Mouse (Mus musculus) c-Kit-negative CD71-positive TER-119-positive erythroid progenitor cells, embryonic 14.5 days (primary cell): ENCODE results near the gene Calm1.

Experiments used
- DNase-seq: peaks from one replicate; pipeline ENCODE4 v3.0.0-alpha.2; 2013; ENCODE audit warnings: low read depth, low spot score

The Calm1 gene

GRCm38 (mm10) chr12:100222322-100222993, 23.2 kb downstream of the Calm1 start:
- DNase-seq, result no peak

GRCm38 (mm10) chr12:100223531-100223930, 24.3 kb downstream of the Calm1 start:
- no peak for DNase-seq

- no peak for DNase-seq
These were observed 26.0 kb downstream of the Calm1 start for GRCm38 (mm10) chr12:100225196-100225595.

DNA sequence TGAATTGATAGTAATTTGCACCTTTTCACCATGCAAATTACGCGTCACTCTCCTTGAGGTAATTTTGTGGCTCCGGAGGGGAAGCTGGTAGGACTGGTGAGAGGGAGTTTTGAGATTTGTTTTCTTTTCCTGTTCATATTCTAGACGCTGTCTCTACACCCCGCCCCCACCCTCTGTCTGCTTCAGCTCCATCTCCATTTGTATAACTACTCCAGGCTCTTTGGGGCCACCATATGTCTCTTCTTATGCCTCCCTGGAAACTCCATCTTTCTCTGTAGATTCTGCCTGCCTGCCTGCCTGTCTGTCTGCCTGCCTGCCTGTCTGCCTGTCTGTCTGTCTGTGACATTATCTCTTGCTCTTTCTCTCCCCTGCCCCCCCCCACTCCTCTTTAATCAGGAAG, 26.8 kb downstream of the Calm1 start:
- no peak for DNase-seq

- no peak for DNase-seq
These were observed 27.4 kb downstream of the Calm1 start for GRCm38 (mm10) chr12:100226621-100227020.

DNA sequence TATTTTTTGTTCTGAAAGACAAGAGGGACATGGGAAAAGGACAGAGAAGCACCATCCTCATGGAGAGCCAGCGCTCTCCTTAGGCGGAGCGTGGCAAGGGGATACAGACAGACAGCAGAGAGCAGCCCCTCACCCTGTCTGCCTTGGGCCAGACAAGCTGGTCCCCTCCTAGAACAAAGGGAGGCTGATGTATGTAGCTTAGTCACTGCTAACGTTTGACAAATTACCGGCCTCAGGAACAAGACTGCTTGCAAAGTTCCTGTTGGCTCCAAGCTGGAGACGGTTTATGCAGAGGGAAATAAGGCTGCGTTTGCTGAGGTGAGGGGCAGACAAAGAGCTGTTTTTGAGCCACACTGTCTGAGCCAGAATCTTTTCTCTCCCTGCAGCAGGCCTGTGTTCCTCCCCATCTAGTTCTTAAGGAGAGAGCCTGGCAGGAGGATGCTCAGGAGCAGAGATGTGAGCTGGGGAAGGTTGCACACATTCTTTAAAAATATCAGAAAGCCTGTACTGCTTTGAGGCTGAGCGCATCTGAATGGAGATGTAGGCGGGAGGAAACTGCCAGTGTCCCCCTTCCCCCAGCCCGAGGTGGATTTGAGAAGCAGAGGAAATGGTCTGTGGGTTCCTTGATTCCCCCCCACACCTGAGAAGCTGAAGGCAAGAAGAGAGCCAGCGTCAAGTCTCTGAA, 28.9 kb downstream of the Calm1 start:
- no peak for DNase-seq

DNA sequence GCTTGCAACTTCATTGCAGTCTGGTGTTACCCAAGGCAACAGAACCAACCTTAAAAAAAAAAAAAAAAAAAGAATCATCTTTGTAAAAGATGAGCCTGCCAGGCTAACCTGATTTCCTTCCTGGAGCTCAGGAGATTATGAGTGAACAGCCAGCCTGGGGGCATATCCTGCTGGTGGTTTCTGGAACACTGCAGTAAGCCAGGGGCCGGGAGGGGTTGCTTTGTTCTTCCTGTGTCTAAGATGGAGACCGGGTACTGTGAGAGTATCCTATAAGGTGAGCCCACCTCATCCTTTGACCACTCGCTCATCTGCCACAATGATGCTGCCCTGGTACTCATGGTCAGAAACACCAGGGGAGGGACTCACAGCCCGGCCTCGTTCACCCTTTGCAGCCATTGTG, 35.0 kb downstream of the Calm1 start:
- no peak for DNase-seq

DNA sequence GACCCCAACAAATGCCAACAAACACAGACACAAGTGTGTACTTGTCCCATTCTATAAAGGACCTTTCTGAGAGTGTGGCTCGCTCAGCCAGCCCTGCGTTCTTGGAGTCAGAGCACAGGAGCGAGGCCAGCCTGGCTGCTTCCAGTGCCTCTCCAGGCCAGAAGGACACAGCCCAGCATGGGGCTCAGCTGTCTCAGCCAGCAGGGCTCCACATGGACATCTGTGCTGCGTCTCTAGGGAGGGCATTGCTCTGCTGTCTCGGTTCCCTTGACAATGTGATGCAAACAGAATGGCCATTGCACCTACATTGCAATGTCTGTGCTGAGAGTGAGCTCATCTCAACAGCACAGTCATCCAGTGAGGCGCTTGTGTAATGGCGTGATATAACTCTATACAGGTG, 35.7 kb downstream of the Calm1 start:
- no peak for DNase-seq

DNA sequence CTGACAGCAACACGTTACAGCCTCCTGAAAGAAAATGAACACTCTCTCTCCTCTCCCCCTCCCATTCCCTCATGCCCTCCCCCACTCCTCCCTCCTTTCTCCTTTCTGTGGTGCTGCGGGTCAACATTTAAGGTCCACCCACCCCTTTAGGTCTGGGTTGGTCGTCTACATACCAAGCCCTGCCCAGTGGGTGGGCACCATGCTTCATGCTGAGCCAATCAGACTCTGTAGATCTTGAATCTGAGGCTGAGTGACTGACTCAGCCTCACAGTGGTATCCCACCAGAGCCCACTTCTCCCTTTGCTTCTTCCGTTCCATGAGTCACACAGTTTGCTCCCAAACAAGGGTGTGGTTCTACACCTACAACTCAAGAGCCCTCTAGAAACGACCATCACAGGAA, 36.2 kb downstream of the Calm1 start:
- DNase-seq, result no peak

GRCm38 (mm10) chr12:100239404-100239803, 40.2 kb downstream of the Calm1 start:
- no peak for DNase-seq

GRCm38 (mm10) chr12:100239807-100240206, 40.6 kb downstream of the Calm1 start:
- no peak for DNase-seq

- no peak for DNase-seq
These were observed 42.9 kb downstream of the Calm1 start for GRCm38 (mm10) chr12:100241911-100242796.

DNA sequence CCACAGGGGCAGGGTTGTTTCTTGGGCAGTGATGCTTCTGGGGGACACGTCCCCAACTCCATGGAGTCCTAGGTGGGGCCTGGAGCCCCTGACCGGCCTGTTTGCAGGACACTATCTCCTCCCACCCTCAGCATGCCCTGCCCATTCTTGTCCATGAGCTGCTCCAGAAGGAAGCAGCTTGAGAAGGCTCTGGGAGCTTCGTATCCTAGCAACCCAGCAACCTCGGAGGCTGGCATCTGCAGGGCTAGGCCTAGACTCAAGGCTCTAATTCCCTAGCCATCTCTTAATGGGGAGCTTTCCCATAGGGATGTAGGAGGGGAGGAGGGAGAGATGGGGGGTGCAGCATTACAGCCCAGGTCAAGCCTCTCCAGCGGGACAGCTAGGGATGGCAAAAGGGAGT, 45.3 kb downstream of the Calm1 start:
- DNase-seq, result no peak

- DNase-seq, result no peak
These were observed 49.9 kb downstream of the Calm1 start for GRCm38 (mm10) chr12:100249170-100249569.

GRCm38 (mm10) chr12:100254471-100254870, 55.2 kb downstream of the Calm1 start:
- DNase-seq, result no peak

- DNase-seq, result no peak
These were observed 56.3 kb downstream of the Calm1 start for GRCm38 (mm10) chr12:100255441-100255949.

- no peak for DNase-seq
These were observed 58.5 kb downstream of the Calm1 start for GRCm38 (mm10) chr12:100257779-100258178.
